Mouse (Mus musculus): ENCODE measurements around the gene Znhit2. TPM values are rescaled to one million over a fixed set of nuclear protein-coding genes. Genes with fewer than 3 reads are reported as not detected.
A peak's percentile ranks its signal among the peaks of the same experiment; 100 is the strongest.

Znhit2 gene
- total and polyA plus RNA-seq, 3 experiments = 9.9 to 14.4 (median 13.4) TPM

- Histone ChIP-seq H3K9ac (ENCODE audit: low read depth, low read length) (peak within 1 kb of the TSS; percentile 48), H3K4me3 (peak within 1 kb of the TSS; percentile 62), H3K27ac (peak within 1 kb of the TSS; percentile 70), H3K27me3 (ENCODE audit: control insufficient read depth, insufficient read depth, low read length) (no peaks in the 10 kb centered on the region), H3K79me2 (replicated peaks; ENCODE audit: control insufficient read depth, insufficient read depth, low read length) (0 out of 2 replicates have a peak, but pooled peaks cover 2% of the 10 kb centered on the region), H3K36me3 (ENCODE audit: control insufficient read depth, insufficient read depth, low read length) (no peaks in the 10 kb centered on the region), H3K4me1 (ENCODE audit: control insufficient read depth, insufficient read depth, low read length) (peaks cover 4% of the 10 kb centered on the region)
- intact Hi-C loops (cut with DNase I) = loop anchor here (1.0 to 10.0 kb wide), 3 partner anchors 26 to 250 kb away; partner anchors contain the start of genes Men1 and Sac3d1
- TF ChIP-seq CTCF (IDR thresholded peaks at IDR 0.05) (peak; percentile 15), POLR2A (IDR thresholded peaks at IDR 0.05; ENCODE audit: insufficient read depth, low read depth, low read length) (peak; percentile 74; the same call in 1 of the 2 replicates), EP300 (IDR thresholded peaks at IDR 0.05; ENCODE audit: insufficient read depth, low read depth, low read length) (peak; percentile 94)
- peak; percentile 97 for DNase-seq
- WGBS = under 1% methylated on average over 58 of the region's 58 CpGs
Observed at GRCm38 (mm10) chr19:6084478-6085248, 23.7 kb downstream of the Znhit2 start, which contains the start of the genes Zfpl1 and Cdca5. Zfpl1 (minus strand) TSS chr19:6084956. Cdca5 (plus strand) TSS chr19:6084983.

GRCm38 (mm10) chr19:6085417-6085879, 24.5 kb downstream of the Znhit2 start:
- H3K79me2 ChIP-seq (replicated peaks; ENCODE audit: control insufficient read depth, insufficient read depth, low read length) = 0 out of 2 replicates have a peak, but pooled peaks cover 2% of the 10 kb centered on the region
- no peak overlapping the region for H3K9ac ChIP-seq (ENCODE audit: low read depth, low read length)
- no peak overlapping the region for H3K27ac ChIP-seq
- no peaks in the 10 kb centered on the region for H3K27me3 ChIP-seq (ENCODE audit: control insufficient read depth, insufficient read depth, low read length)
- H3K36me3 ChIP-seq (ENCODE audit: control insufficient read depth, insufficient read depth, low read length) = no peaks in the 10 kb centered on the region
- intact Hi-C loops (cut with DNase I) = loop anchor here (2.0 to 10.0 kb wide), 2 partner anchors 33 to 249 kb away; partner anchors contain the start of genes Men1 and Sac3d1
- TF ChIP-seq POLR2A (IDR thresholded peaks at IDR 0.05; ENCODE audit: insufficient read depth, low read depth, low read length) (no peak), CTCF (IDR thresholded peaks at IDR 0.05) (no peak), EP300 (IDR thresholded peaks at IDR 0.05; ENCODE audit: insufficient read depth, low read depth, low read length) (no peak)
- peak overlapping the region; percentile 62 for H3K4me3 ChIP-seq
- peak in 1 of 2 experiments; percentile 49 for DNase-seq
- H3K4me1 ChIP-seq (ENCODE audit: control insufficient read depth, insufficient read depth, low read length) = peaks cover 4% of the 10 kb centered on the region
- under 1% methylated on average over 17 of the region's 17 CpGs for whole genome bisulfite sequencing

GRCm38 (mm10) chr19:6088841-6089240, 27.8 kb downstream of the Znhit2 start:
- H3K4me3 ChIP-seq = no peak overlapping the region
- no peaks in the 10 kb centered on the region for H3K36me3 ChIP-seq (ENCODE audit: control insufficient read depth, insufficient read depth, low read length)
- H3K27ac ChIP-seq = no peak overlapping the region
- no peak for TF ChIP-seq POLR2A (IDR thresholded peaks at IDR 0.05; ENCODE audit: insufficient read depth, low read depth, low read length)
- TF ChIP-seq CTCF (IDR thresholded peaks at IDR 0.05) = no peak
- TF ChIP-seq EP300 (IDR thresholded peaks at IDR 0.05; ENCODE audit: insufficient read depth, low read depth, low read length) = no peak
- H3K4me1 ChIP-seq (ENCODE audit: control insufficient read depth, insufficient read depth, low read length) = peaks cover 3% of the 10 kb centered on the region
- no peak overlapping the region for H3K9ac ChIP-seq (ENCODE audit: low read depth, low read length)
- intact Hi-C loops (cut with DNase I) = loop anchor here (10.0 kb wide), 1 partner anchor 246 kb away; the partner anchor contains the start of gene Men1
- H3K27me3 ChIP-seq (ENCODE audit: control insufficient read depth, insufficient read depth, low read length) = no peaks in the 10 kb centered on the region
- DNase-seq = no peak
- H3K79me2 ChIP-seq (replicated peaks; ENCODE audit: control insufficient read depth, insufficient read depth, low read length) = 0 out of 2 replicates have a peak, but pooled peaks cover 2% of the 10 kb centered on the region
- WGBS = 95% methylated on average over 13 of the region's 13 CpGs

- H3K27ac ChIP-seq = no peak within 1 kb of the TSS
- no peaks in the 10 kb centered on the region for H3K79me2 ChIP-seq (replicated peaks; ENCODE audit: control insufficient read depth, insufficient read depth, low read length)
- no peaks in the 10 kb centered on the region for H3K36me3 ChIP-seq (ENCODE audit: control insufficient read depth, insufficient read depth, low read length)
- no peaks in the 10 kb centered on the region for H3K27me3 ChIP-seq (ENCODE audit: control insufficient read depth, insufficient read depth, low read length)
- DNase-seq = no peak
- H3K4me3 ChIP-seq = no peak within 1 kb of the TSS
- H3K9ac ChIP-seq (ENCODE audit: low read depth, low read length) = no peak within 1 kb of the TSS
- intact Hi-C loops (cut with DNase I) = no loop called here
- no peaks in the 10 kb centered on the region for H3K4me1 ChIP-seq (ENCODE audit: control insufficient read depth, insufficient read depth, low read length)
- 85% methylated on average over 7 of the region's 7 CpGs for WGBS
- TF ChIP-seq POLR2A (IDR thresholded peaks at IDR 0.05; ENCODE audit: insufficient read depth, low read depth, low read length) (no peak), EP300 (IDR thresholded peaks at IDR 0.05; ENCODE audit: insufficient read depth, low read depth, low read length) (no peak), CTCF (IDR thresholded peaks at IDR 0.05) (no peak)
Observed at GRCm38 (mm10) chr19:6094119-6094518, 33.1 kb downstream of the Znhit2 start, which contains the start of gene AC131692.1. AC131692.1 (plus strand) TSS chr19:6094419.

GRCm38 (mm10) chr19:6097847-6098246, 36.9 kb downstream of the Znhit2 start:
- Histone ChIP-seq H3K4me1 (ENCODE audit: control insufficient read depth, insufficient read depth, low read length) (no peaks in the 10 kb centered on the region), H3K36me3 (ENCODE audit: control insufficient read depth, insufficient read depth, low read length) (no peaks in the 10 kb centered on the region), H3K4me3 (no peak overlapping the region), H3K79me2 (replicated peaks; ENCODE audit: control insufficient read depth, insufficient read depth, low read length) (no peaks in the 10 kb centered on the region), H3K27ac (no peak overlapping the region), H3K9ac (ENCODE audit: low read depth, low read length) (no peak overlapping the region), H3K27me3 (ENCODE audit: control insufficient read depth, insufficient read depth, low read length) (no peaks in the 10 kb centered on the region)
- intact Hi-C loops (cut with DNase I) = no loop called here
- TF ChIP-seq POLR2A (IDR thresholded peaks at IDR 0.05; ENCODE audit: insufficient read depth, low read depth, low read length) = no peak
- TF ChIP-seq CTCF (IDR thresholded peaks at IDR 0.05) = no peak
- TF ChIP-seq EP300 (IDR thresholded peaks at IDR 0.05; ENCODE audit: insufficient read depth, low read depth, low read length) = no peak
- no peak for DNase-seq
- WGBS = 61% methylated on average over 3 of the region's 3 CpGs

Measured in heart, adult 2 months (tissue).